Mouse (Mus musculus) kidney, adult 2 months (tissue): Measurements from ENCODE around the gene Vamp2.

Experiments used
- CTCF ChIP-seq: fragments of 200-500 bp; conservative IDR thresholded peaks from 2 replicates; pipeline ENCODE4 v1.5.1; 2011; ENCODE audit warnings: low read depth, mild to moderate bottlenecking, control low read depth, low read length, moderate library complexity, mixed read lengths; ENCODE audit not compliant: insufficient read depth, insufficient read length
- POLR2A ChIP-seq: fragments of 200-500 bp; IDR thresholded peaks from one replicate; pipeline ENCODE4 v1.6.1; 2011; ENCODE audit warnings: low read depth, low read length, control low read depth

DNA sequence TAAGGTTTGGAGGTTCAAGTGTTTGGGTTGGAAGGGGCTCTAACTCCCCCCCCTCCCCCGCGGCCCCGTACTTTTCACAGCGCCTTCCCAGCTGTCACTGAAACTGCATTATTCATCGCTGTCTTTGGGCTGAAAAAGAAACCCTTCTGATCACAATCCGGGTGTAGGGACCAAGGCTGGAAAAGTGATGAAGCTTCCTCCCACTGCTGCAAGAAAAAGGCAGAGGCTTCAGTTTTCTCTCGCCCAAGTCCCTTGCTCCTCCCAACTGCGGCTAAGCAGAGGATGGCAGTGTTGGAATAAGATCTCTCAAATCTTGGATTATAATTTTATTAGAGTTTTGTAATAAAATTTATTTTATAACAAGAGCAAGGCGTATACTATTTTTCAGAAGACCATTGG lies 15.6 kb upstream of the Vamp2 start:
- TF ChIP-seq CTCF (no peak), POLR2A (no peak)
